Mouse (Mus musculus): ENCODE data around the gene Ypel3. TPM values are rescaled to one million over a fixed set of nuclear protein-coding genes. Genes with fewer than 3 reads are reported as not detected.

Gene Ypel3
- polyA plus RNA-seq, 1 experiment from 2014 or later, result 66.0 TPM

DNA sequence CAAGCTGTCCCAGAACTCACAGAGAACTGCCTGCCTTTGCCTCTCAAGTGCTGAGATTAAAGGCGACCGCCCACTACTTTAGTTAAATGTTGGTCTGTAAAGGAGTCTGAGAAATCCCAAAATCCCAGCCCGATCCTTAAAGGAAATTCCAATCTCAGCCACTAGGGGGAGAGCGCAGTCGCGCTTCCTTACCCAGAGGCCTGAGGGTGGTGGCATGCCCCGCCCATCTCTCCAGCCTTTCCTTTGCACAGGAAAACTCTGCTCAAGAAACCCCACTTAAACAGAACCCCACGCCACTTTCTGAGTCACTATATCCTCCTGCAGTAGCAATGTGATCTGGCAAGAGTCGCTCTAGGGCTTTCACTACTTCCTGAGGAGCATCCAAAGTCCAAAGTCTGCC, 21.9 kb upstream of the Ypel3 start:
- peak overlapping the region; percentile 67 for H3K27ac ChIP-seq

DNA sequence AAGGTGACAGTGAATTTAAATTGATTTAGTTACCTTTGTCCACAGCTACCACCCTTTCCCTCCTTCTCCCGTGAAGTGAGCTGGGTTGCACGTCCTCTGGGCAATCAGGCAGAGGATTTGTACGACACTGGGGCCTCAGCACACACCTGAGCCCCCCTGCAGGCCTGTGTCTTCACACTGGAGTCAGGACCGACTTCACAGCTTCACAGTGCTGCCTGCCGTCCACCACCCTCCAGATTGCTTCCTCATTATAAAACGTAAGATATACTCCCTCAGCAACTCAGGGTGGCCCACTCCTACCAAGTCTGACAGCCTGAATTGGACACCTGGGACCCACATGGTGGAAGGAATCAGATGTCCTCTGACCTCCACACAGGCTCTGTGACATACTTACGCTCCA, 18.2 kb upstream of the Ypel3 start:
- Histone ChIP-seq H3K9me3 (no peaks in the 10 kb centered on the region), H3K4me3 (no peak overlapping the region), H3K4me1 (peaks cover 48% of the 10 kb centered on the region), H3K27me3 (ENCODE audit: insufficient read depth, poor library complexity, severe bottlenecking) (no peaks in the 10 kb centered on the region), H3K36me3 (peaks cover 11% of the 10 kb centered on the region), H3K27ac (peak overlapping the region; percentile 97; the same call in 1 of the 2 replicates)
- WGBS, result 63% methylated on average over 7 of the region's 7 CpGs
- DNase-seq (ENCODE audit: low spot score), result no peak

More for the DNA sequence above, 21.9 kb upstream of the Ypel3 start:
- WGBS, result under 1% methylated on average over 9 of the region's 9 CpGs
- no peaks in the 10 kb centered on the region for H3K9me3 ChIP-seq
- DNase-seq (ENCODE audit: low spot score), result no peak
- peak overlapping the region; percentile 17 for H3K4me3 ChIP-seq
- H3K27me3 ChIP-seq (ENCODE audit: insufficient read depth, poor library complexity, severe bottlenecking), result no peaks in the 10 kb centered on the region
- H3K36me3 ChIP-seq, result no peaks in the 10 kb centered on the region
- peaks cover 14% of the 10 kb centered on the region for H3K4me1 ChIP-seq

DNA sequence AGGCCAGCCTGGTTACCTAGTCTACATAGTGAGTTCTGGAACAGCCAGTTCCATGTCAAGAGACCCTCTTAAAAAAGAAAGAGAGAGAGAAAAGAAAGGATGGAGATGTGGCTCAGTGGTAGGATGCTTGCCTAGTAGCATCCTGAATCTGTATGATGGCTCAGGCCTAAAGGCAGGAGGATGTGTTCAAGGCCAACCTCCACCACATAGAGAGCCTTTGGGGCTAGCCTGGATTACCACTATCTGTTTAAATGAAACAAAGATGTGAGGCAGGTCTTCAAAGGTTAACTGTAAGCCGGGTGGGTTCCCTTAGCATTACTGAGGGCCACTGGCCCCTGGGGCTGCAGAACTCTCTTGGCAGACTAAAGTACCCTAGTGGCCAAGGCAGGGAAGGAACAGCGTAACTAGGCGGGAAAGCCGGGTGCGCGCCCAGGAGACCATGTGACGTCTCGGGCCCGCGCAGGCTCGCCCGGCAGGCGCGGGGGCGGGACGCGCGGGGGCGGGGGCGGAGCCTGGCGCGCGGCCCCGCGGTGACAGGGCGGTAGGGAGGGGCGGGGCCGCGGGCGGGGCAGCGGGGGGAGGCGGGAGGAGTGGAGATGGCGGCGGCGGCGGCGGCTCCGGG, 17.6 kb upstream of the Ypel3 start, which contains the start of gene Mapk3:
Mapk3 (plus strand) TSS at position 552 of the 622 bp plus-strand sequence.
- H3K4me1 ChIP-seq, result peaks cover 54% of the 10 kb centered on the region
- under 1% methylated on average over 34 of the region's 38 CpGs for WGBS
- H3K27me3 ChIP-seq (ENCODE audit: insufficient read depth, poor library complexity, severe bottlenecking), result no peaks in the 10 kb centered on the region
- H3K9me3 ChIP-seq, result no peaks in the 10 kb centered on the region
- DNase-seq (ENCODE audit: low spot score), result peak; percentile 96
- peak within 1 kb of the TSS; percentile 94 for H3K4me3 ChIP-seq
- H3K36me3 ChIP-seq, result peaks cover 17% of the 10 kb centered on the region
- H3K27ac ChIP-seq, result peak within 1 kb of the TSS; percentile 97

DNA sequence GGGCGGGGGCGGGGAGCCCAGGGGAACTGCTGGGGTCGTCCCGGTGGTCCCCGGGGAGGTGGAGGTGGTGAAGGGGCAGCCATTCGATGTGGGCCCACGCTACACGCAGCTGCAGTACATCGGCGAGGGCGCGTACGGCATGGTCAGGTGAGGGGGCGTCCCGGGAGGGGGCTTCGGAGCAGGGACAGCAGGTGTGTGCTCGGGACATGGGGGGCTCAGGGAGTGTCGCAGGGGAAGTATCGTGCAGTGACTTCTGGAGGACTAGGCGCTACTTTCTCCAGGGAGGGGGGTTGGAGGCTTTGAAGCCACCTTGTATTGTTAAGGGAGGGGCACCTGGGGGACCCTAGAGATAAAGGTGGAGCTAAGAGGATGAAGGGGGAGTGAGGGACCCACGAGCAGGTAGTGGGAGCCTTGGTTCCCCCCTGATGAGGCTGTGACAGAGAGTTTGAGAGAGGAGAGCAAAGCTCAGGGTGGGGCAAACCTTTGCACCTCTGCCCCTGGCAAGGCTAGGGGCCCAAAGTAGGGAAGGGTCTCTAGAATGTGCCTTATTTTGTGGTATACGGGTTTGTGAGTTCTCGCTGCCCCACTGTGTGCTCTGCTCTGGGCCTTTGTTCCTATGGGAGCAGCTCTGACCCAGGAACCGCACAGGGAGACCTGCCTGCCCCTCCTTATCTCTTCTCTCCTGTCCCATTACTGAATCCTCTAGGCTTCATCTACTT, 16.9 kb upstream of the Ypel3 start:
- H3K4me3 ChIP-seq, result peak overlapping the region; percentile 94
- under 1% methylated on average over 22 of the region's 24 CpGs for WGBS
- peaks cover 24% of the 10 kb centered on the region for H3K36me3 ChIP-seq
- H3K27me3 ChIP-seq (ENCODE audit: insufficient read depth, poor library complexity, severe bottlenecking), result no peaks in the 10 kb centered on the region
- H3K9me3 ChIP-seq, result no peaks in the 10 kb centered on the region
- no peak for DNase-seq (ENCODE audit: low spot score)
- peaks cover 61% of the 10 kb centered on the region for H3K4me1 ChIP-seq
- peak overlapping the region; percentile 97 for H3K27ac ChIP-seq

DNA sequence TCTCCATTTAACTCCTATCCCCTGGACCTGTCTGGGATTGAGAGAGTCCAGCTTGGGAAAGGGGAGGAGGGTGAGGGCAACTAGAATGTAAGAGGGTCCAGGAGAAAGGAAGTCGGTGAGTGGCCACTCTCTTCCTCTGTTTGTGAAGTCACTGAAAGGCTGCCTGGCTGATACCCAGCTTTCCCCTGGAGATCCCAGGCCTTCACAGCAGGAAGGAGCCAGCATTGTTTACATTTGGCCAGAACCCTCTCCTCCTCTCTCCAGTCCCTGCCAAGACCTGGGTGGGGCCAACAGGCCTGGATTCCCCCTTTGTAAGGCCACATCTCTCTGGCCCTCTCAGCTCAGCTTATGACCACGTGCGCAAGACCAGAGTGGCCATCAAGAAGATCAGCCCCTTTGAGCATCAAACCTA, 16.4 kb upstream of the Ypel3 start:
- H3K27me3 ChIP-seq (ENCODE audit: insufficient read depth, poor library complexity, severe bottlenecking), result no peaks in the 10 kb centered on the region
- H3K4me3 ChIP-seq, result peak overlapping the region; percentile 94
- H3K9me3 ChIP-seq, result no peaks in the 10 kb centered on the region
- peaks cover 62% of the 10 kb centered on the region for H3K4me1 ChIP-seq
- peak overlapping the region; percentile 97 for H3K27ac ChIP-seq
- 25% methylated on average over 3 of the region's 3 CpGs for WGBS
- DNase-seq (ENCODE audit: low spot score), result no peak
- peaks cover 30% of the 10 kb centered on the region for H3K36me3 ChIP-seq

DNA sequence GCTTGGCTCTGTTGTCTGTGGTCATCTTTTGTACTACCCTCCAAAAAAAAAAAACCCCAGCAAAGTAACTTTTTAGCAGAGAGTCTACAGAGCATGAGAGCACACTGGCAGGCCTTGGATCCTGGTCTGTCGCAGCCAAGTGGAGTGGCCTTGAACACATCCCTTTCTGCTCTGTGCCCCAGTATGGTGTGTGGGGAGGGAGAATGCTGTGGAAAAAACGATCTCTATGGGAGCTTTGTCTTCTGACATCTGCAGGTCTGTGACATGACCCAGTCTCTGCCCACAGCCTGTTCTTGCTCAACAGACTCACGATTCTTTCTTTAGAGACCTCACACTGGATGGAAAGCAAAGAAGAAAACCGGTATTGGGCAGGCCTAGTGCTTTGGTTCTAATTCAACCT, 15.8 kb upstream of the Ypel3 start:
- Histone ChIP-seq H3K9me3 (no peaks in the 10 kb centered on the region), H3K27ac (peak overlapping the region; percentile 97), H3K4me3 (peak overlapping the region; percentile 94), H3K27me3 (ENCODE audit: insufficient read depth, poor library complexity, severe bottlenecking) (no peaks in the 10 kb centered on the region), H3K36me3 (peaks cover 35% of the 10 kb centered on the region), H3K4me1 (peaks cover 66% of the 10 kb centered on the region)
- WGBS, result 64% methylated on average over 4 of the region's 4 CpGs
- DNase-seq (ENCODE audit: low spot score), result no peak

DNA sequence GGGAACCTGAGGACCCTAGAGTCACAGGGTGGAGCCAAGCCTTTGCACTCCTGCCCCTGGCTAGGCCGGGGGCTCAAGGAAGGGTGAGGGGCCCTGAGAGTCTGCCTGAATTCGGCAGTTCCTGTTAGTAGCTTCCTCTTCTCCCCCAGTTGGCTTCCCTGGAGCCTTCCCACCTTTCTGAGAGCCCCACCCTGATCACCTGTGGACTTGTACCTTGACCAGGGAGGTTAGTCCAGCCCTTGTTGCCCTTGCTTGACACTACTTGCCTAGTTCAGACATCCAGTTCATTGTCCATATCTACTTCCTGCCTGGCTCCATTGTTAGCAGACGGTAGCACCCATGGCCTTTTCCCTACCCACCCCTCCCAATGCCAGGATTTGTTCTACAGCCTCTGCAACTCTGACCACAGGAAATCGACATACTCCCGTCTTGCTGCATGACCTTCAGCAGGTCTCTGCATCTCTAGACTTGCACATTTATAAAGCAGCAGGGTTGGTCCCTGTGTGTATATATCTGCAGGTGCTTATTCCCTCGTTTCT, 15.2 kb upstream of the Ypel3 start:
- H3K27ac ChIP-seq, result peak overlapping the region; percentile 97
- H3K9me3 ChIP-seq, result no peaks in the 10 kb centered on the region
- 71% methylated on average over 6 of the region's 6 CpGs for WGBS
- H3K27me3 ChIP-seq (ENCODE audit: insufficient read depth, poor library complexity, severe bottlenecking), result no peaks in the 10 kb centered on the region
- H3K4me1 ChIP-seq, result peaks cover 66% of the 10 kb centered on the region
- H3K36me3 ChIP-seq, result peaks cover 42% of the 10 kb centered on the region
- DNase-seq (ENCODE audit: low spot score), result no peak
- no peak overlapping the region; the same call in 1 of the 2 replicates for H3K4me3 ChIP-seq

DNA sequence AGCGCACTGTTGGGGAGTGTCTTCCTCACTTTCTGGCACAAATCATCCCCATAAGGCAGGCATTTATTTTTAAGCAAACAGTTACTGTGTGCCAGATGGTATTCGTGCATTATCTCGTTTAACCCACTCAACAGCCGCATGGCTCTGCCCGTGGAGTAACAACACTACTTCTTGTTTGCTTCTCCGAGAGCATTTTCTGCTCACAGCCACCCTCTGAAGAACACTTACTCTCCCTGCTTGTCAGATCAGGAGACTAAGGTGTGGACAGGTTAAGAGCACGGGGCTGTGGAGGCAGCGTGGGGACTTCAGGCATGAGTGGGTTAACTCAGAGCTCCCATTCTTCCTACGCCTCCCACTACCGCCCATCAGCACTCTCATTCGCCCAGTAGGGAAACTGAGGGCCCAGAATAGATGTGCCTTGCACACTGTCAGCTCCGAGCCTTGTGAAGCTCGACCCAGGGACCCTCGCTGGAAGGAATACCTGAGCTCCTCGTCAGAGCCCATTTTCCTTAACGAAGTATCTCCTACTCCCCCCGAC, 14.2 kb upstream of the Ypel3 start:
- no peak for DNase-seq (ENCODE audit: low spot score)
- Histone ChIP-seq H3K4me1 (peaks cover 66% of the 10 kb centered on the region), H3K4me3 (no peak overlapping the region), H3K27me3 (ENCODE audit: insufficient read depth, poor library complexity, severe bottlenecking) (no peaks in the 10 kb centered on the region), H3K9me3 (no peaks in the 10 kb centered on the region), H3K36me3 (peaks cover 51% of the 10 kb centered on the region), H3K27ac (peak overlapping the region; percentile 49; the same call in 1 of the 2 replicates)
- WGBS, result 57% methylated on average over 17 of the region's 17 CpGs

DNA sequence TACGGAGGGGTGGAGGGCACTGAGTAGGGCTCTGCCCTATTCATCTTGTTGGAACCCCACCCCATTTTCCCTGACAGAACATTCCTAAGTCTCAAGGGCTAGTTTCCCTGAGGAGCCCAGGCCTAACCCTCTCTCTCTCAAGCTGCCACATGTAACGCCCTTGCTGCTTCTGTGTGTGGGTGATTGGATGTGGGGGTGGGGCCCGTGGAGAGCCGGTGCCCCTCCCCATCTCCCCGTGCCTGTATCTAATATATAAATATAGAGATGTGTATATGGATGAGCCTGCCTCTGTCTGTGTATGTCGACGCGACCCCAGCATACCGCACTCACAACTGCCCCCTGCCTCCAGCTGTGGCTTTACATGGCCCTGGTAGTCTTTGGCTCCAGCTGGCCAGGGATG, 11.2 kb upstream of the Ypel3 start:
- H3K4me1 ChIP-seq, result peaks cover 49% of the 10 kb centered on the region
- no peak for DNase-seq (ENCODE audit: low spot score)
- no peaks in the 10 kb centered on the region for H3K27me3 ChIP-seq (ENCODE audit: insufficient read depth, poor library complexity, severe bottlenecking)
- H3K4me3 ChIP-seq, result no peak overlapping the region
- H3K9me3 ChIP-seq, result no peaks in the 10 kb centered on the region
- H3K27ac ChIP-seq, result no peak overlapping the region
- H3K36me3 ChIP-seq, result peaks cover 81% of the 10 kb centered on the region
- WGBS, result 81% methylated on average over 9 of the region's 9 CpGs

DNA sequence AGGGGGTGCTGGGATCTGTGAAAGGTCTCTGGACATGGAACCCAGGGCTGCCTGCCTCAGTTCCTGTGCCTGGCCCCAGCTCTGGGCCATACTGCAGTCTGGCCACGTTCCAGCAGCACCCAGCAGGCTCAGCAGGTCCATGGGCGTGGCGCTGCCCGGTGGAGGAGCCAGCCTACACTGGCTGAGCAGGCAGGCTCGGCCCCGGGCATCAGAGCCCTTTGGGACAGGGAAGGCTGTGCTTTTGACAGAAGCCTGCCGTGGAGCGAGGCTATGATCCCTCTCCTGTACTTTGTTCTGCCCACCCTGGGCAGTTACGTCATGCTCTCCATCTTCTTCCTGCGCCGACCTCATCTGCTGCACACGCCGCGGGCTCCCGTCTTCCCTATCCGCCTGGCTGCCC, 10.6 kb upstream of the Ypel3 start, which contains the start of gene Gdpd3:
Gdpd3 (plus strand) TSS at position 134 of the 400 bp plus-strand sequence.
- Histone ChIP-seq H3K36me3 (peaks cover 86% of the 10 kb centered on the region), H3K4me3 (no peak within 1 kb of the TSS), H3K4me1 (peaks cover 42% of the 10 kb centered on the region), H3K27ac (peak within 1 kb of the TSS; percentile 29; the same call in 1 of the 2 replicates), H3K9me3 (no peaks in the 10 kb centered on the region), H3K27me3 (ENCODE audit: insufficient read depth, poor library complexity, severe bottlenecking) (no peaks in the 10 kb centered on the region)
- no peak for DNase-seq (ENCODE audit: low spot score)
- WGBS, result 90% methylated on average over 16 of the region's 16 CpGs

DNA sequence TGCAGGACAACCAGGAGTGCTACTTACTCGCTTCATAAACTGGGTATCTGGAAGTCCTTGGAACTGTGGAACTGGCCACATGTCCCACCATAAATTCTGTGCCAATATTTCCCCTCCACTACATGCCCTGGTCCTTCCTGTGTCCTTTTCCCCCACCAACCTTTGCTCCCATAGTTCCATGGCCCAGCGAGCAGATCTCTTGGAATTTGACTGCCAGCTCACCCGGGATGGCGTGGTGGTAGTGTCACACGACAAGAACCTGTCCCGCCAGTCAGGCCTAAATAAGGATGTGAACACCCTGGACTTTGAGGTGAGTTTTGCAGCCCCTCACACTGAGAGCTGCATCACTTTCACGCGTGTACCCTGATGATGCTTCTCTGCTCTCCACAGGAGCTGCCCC, 9.8 kb upstream of the Ypel3 start:
- Histone ChIP-seq H3K4me1 (peaks cover 35% of the 10 kb centered on the region), H3K36me3 (peaks cover 86% of the 10 kb centered on the region)
- 85% methylated on average over 8 of the region's 8 CpGs for WGBS

DNA sequence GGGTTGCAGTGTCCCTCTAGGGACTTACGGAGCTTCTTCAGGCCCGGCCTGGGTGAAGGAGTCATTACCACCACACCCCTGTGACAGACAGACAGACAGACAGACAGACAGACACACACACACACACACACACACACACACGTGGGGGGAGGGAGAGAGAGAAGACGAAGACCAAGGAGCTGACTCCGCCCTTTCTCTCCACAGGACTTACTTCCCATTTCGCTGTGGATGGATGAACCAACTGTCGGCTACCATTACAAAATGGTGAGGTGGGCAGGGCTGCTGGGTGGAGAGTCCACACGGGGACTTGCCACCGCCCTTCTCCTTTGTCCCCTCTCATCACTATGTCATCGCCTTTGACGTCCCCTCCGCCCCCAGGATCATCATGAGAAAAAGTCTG, 6.0 kb upstream of the Ypel3 start:
- Histone ChIP-seq H3K4me1 (peaks cover 6% of the 10 kb centered on the region), H3K4me3 (no peak overlapping the region), H3K9me3 (no peaks in the 10 kb centered on the region), H3K36me3 (peaks cover 74% of the 10 kb centered on the region), H3K27me3 (ENCODE audit: insufficient read depth, poor library complexity, severe bottlenecking) (no peaks in the 10 kb centered on the region), H3K27ac (no peak overlapping the region)
- DNase-seq (ENCODE audit: low spot score), result no peak
- 80% methylated on average over 12 of the region's 12 CpGs for WGBS

More for the DNA sequence above, 9.8 kb upstream of the Ypel3 start:
- no peaks in the 10 kb centered on the region for H3K9me3 ChIP-seq
- H3K4me3 ChIP-seq, result no peak overlapping the region
- no peak overlapping the region for H3K27ac ChIP-seq
- no peak for DNase-seq (ENCODE audit: low spot score)
- H3K27me3 ChIP-seq (ENCODE audit: insufficient read depth, poor library complexity, severe bottlenecking), result no peaks in the 10 kb centered on the region

DNA sequence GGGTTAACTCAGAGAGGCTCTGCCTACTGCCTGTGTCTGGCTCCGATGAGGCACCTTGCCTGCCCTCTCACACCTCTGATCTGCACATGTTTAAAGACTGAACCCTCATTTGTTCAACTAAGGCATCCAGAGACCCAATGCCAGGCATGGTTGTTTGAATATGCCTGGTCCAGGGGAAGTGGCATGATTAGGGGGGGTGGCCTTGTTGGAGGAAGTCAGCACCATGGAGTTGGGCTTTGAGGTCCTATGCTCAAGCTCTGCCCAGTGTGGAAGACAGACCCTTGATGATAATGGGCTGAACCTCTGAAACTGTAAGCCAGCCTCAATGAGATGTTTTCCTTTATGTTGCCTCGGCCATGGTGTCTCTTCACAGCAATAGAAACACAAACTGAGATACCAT, 3.4 kb upstream of the Ypel3 start:
- DNase-seq (ENCODE audit: low spot score), result no peak
- Histone ChIP-seq H3K9me3 (no peaks in the 10 kb centered on the region), H3K27ac (no peak overlapping the region), H3K36me3 (peaks cover 48% of the 10 kb centered on the region), H3K4me1 (peaks cover 31% of the 10 kb centered on the region), H3K27me3 (ENCODE audit: insufficient read depth, poor library complexity, severe bottlenecking) (no peaks in the 10 kb centered on the region), H3K4me3 (no peak overlapping the region)
- WGBS, result 82% methylated on average over 2 of the region's 2 CpGs

Measured in heart, embryonic 10.5 days (tissue).